9 mouse cellular contexts compared by ENCODE assay signal in the genomic region with DNA sequence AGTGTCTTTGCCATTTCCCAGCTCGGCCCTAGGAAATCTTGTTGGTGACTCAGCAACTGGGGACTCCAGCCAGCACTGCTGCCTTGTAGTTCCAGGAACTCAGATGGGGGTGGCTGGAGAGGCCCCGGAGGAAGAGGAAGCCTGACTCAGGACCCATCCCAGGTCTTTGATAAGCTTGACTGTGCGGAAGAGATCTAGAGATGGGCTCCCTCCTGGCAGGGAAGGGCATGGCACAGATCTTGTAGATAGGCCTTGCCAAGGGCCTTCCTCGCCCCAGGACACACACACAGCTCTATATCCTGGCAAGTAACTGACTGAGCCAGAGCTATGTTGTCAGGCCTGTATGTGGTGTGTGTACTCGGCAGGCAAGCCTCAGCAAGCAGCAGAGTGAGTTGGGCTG. TPM values are rescaled to one million over a fixed set of nuclear protein-coding genes. Genes with fewer than 3 reads are reported as not detected.
DNase-seq lines count a peak whose midpoint lies in the region; ATAC-seq and TF ChIP-seq lines count a peak whose summit lies in the region.
"Had no signal": no experiment of that assay in that cellular context is flagged by ENCODE, and none has a peak within 500 bp of the region (broad histone marks: within the 10 kb centered on the region; RNA-seq: fewer than 3 reads in every experiment).

No protein-coding gene starts in this region.

- no peak overlapping the region for H3K4me2 ChIP-seq in kidney, embryonic 16.5 days (replicated peaks; ENCODE audit: low read depth, low read length)
- no peak overlapping the region for H3K4me2 ChIP-seq in kidney, embryonic 14.5 days (replicated peaks; ENCODE audit: low read depth, low read length)
- no peak overlapping the region for H3K4me2 ChIP-seq in embryonic facial prominence, embryonic 15.5 days (replicated peaks)
- no peak overlapping the region for H3K4me2 ChIP-seq in lung, postnatal 0 days (replicated peaks; ENCODE audit: low read depth, low read length)
- H3K4me2 ChIP-seq in neural tube, embryonic 15.5 days: no peak overlapping the region
- H3K4me2 ChIP-seq in forebrain, embryonic 14.5 days (ENCODE audit: low read length): no peak overlapping the region
- H3K4me2 ChIP-seq: limb, embryonic 13.5 days had no signal

- H3K4me3 ChIP-seq in kidney, embryonic 16.5 days (ENCODE audit: low read length): no peak overlapping the region
- H3K4me3 ChIP-seq in kidney, embryonic 14.5 days (ENCODE audit: low read length): no peak overlapping the region
- H3K4me3 ChIP-seq in embryonic facial prominence, embryonic 15.5 days (replicated peaks): no peak overlapping the region
- H3K4me3 ChIP-seq in lung, postnatal 0 days (ENCODE audit: low read depth, low read length): no peak overlapping the region
- H3K4me3 ChIP-seq in neural tube, embryonic 15.5 days (replicated peaks): no peak overlapping the region
- no peak overlapping the region for H3K4me3 ChIP-seq in forebrain, embryonic 14.5 days (ENCODE audit: low read depth, low read length)
- H3K4me3 ChIP-seq: limb, embryonic 13.5 days had no signal

- peak; percentile 79 to 94 for DNase-seq in adrenal gland, adult (ENCODE audit: inconsistent age in 2 of 2, low spot score in 1 of 2)
- peak; percentile 36 for DNase-seq in lung, postnatal 0 days (ENCODE audit: low spot score)
- no peak for DNase-seq in forebrain, embryonic 14.5 days (ENCODE audit: low spot score)
- no peak for DNase-seq in thymus, postnatal 25 days

- H3K27me3 ChIP-seq in kidney, embryonic 16.5 days (ENCODE audit: insufficient read depth, low read length): no peaks in the 10 kb centered on the region
- no peaks in the 10 kb centered on the region for H3K27me3 ChIP-seq in kidney, embryonic 14.5 days (ENCODE audit: control insufficient read depth, insufficient read depth, low read length)
- H3K27me3 ChIP-seq in embryonic facial prominence, embryonic 15.5 days: no peaks in the 10 kb centered on the region
- no peaks in the 10 kb centered on the region for H3K27me3 ChIP-seq in lung, postnatal 0 days (replicated peaks; ENCODE audit: insufficient read depth, low read length)
- no peaks in the 10 kb centered on the region for H3K27me3 ChIP-seq in neural tube, embryonic 15.5 days (replicated peaks)
- no peaks in the 10 kb centered on the region for H3K27me3 ChIP-seq in forebrain, embryonic 14.5 days (replicated peaks; ENCODE audit: control insufficient read depth, insufficient read depth, low read length)
- H3K27me3 ChIP-seq: limb, embryonic 13.5 days had no signal

- no peak for ATAC-seq in kidney, embryonic 16.5 days (ENCODE audit: low FRiP score, low TSS enrichment)
- no peak for ATAC-seq in kidney, embryonic 14.5 days (ENCODE audit: low FRiP score, low TSS enrichment)
- no peak for ATAC-seq in embryonic facial prominence, embryonic 15.5 days (ENCODE audit: insufficient number of reproducible peaks, low FRiP score, low TSS enrichment, low read depth)
- peak; percentile 58 for ATAC-seq in lung, postnatal 0 days
- ATAC-seq in neural tube, embryonic 15.5 days (ENCODE audit: low FRiP score): no peak
- no peak for ATAC-seq in forebrain, embryonic 14.5 days

- 76% methylated on average over 5 of the region's 5 CpGs for WGBS in kidney, embryonic 16.5 days
- WGBS in kidney, embryonic 14.5 days: 69% methylated on average over 5 of the region's 5 CpGs
- 60% methylated on average over 5 of the region's 5 CpGs for WGBS in embryonic facial prominence, embryonic 15.5 days
- 43% methylated on average over 5 of the region's 5 CpGs for WGBS in lung, postnatal 0 days
- 81% methylated on average over 5 of the region's 5 CpGs for WGBS in neural tube, embryonic 15.5 days
- 83% methylated on average over 5 of the region's 5 CpGs for WGBS in forebrain, embryonic 14.5 days

- no peaks in the 10 kb centered on the region for H3K36me3 ChIP-seq in kidney, embryonic 16.5 days (ENCODE audit: insufficient read depth, low read length)
- H3K36me3 ChIP-seq in kidney, embryonic 14.5 days (ENCODE audit: control insufficient read depth, insufficient read depth, low read length): no peaks in the 10 kb centered on the region
- no peaks in the 10 kb centered on the region for H3K36me3 ChIP-seq in embryonic facial prominence, embryonic 15.5 days
- no peaks in the 10 kb centered on the region for H3K36me3 ChIP-seq in lung, postnatal 0 days (ENCODE audit: insufficient read depth, low read length)
- H3K36me3 ChIP-seq in neural tube, embryonic 15.5 days: no peaks in the 10 kb centered on the region
- H3K36me3 ChIP-seq in forebrain, embryonic 14.5 days (ENCODE audit: control insufficient read depth, insufficient read depth, low read length): no peaks in the 10 kb centered on the region
- H3K36me3 ChIP-seq: limb, embryonic 13.5 days had no signal

- TF ChIP-seq EP300 in lung, postnatal 0 days (IDR thresholded peaks at IDR 0.05): no peak

- H3K9ac ChIP-seq in kidney, embryonic 16.5 days (replicated peaks; ENCODE audit: low read length): no peak overlapping the region
- no peak overlapping the region for H3K9ac ChIP-seq in kidney, embryonic 14.5 days (ENCODE audit: low read depth, low read length)
- no peak overlapping the region for H3K9ac ChIP-seq in embryonic facial prominence, embryonic 15.5 days
- no peak overlapping the region for H3K9ac ChIP-seq in lung, postnatal 0 days (replicated peaks; ENCODE audit: low read depth)
- H3K9ac ChIP-seq in neural tube, embryonic 15.5 days (replicated peaks): no peak overlapping the region
- no peak overlapping the region for H3K9ac ChIP-seq in forebrain, embryonic 14.5 days (ENCODE audit: low read length)
- H3K9ac ChIP-seq: limb, embryonic 13.5 days had no signal

- H3K4me1 ChIP-seq in kidney, embryonic 16.5 days (ENCODE audit: insufficient read depth, low read length): peaks cover 13% of the 10 kb centered on the region
- H3K4me1 ChIP-seq in kidney, embryonic 14.5 days (ENCODE audit: control insufficient read depth, insufficient read depth, low read length): peaks cover 15% of the 10 kb centered on the region; the same call in 1 of the 2 replicates
- H3K4me1 ChIP-seq in embryonic facial prominence, embryonic 15.5 days: 0 out of 2 replicates have a peak, but pooled peaks cover 5% of the 10 kb centered on the region
- no peaks in the 10 kb centered on the region for H3K4me1 ChIP-seq in lung, postnatal 0 days (ENCODE audit: insufficient read depth, low read depth, low read length)
- no peaks in the 10 kb centered on the region for H3K4me1 ChIP-seq in neural tube, embryonic 15.5 days
- H3K4me1 ChIP-seq in forebrain, embryonic 14.5 days (ENCODE audit: control insufficient read depth, insufficient read depth, low read length): no peaks in the 10 kb centered on the region
- H3K4me1 ChIP-seq: limb, embryonic 13.5 days had no signal

- no peak for TF ChIP-seq CTCF in lung, postnatal 0 days (IDR thresholded peaks at IDR 0.05)

- H3K9me3 ChIP-seq in kidney, embryonic 16.5 days (ENCODE audit: low read length): no peaks in the 10 kb centered on the region
- H3K9me3 ChIP-seq in kidney, embryonic 14.5 days (ENCODE audit: control insufficient read depth, low read length): no peaks in the 10 kb centered on the region
- H3K9me3 ChIP-seq in embryonic facial prominence, embryonic 15.5 days (replicated peaks): no peaks in the 10 kb centered on the region
- H3K9me3 ChIP-seq in lung, postnatal 0 days (ENCODE audit: low read length): no peaks in the 10 kb centered on the region
- H3K9me3 ChIP-seq in neural tube, embryonic 15.5 days (replicated peaks): no peaks in the 10 kb centered on the region
- H3K9me3 ChIP-seq in forebrain, embryonic 14.5 days (replicated peaks; ENCODE audit: control insufficient read depth, low read length): no peaks in the 10 kb centered on the region
- H3K9me3 ChIP-seq: limb, embryonic 13.5 days had no signal

- H3K27ac ChIP-seq in kidney, embryonic 16.5 days (ENCODE audit: low read length): peak overlapping the region; percentile 10; the same call in 1 of the 2 replicates
- no peak overlapping the region for H3K27ac ChIP-seq in kidney, embryonic 14.5 days (ENCODE audit: low read depth, low read length)
- peak overlapping the region; percentile 40; the same call in 1 of the 2 replicates for H3K27ac ChIP-seq in embryonic facial prominence, embryonic 15.5 days (replicated peaks)
- H3K27ac ChIP-seq in lung, postnatal 0 days (ENCODE audit: low read length): peak overlapping the region; percentile 9; the same call in 1 of the 2 replicates
- no peak overlapping the region for H3K27ac ChIP-seq in neural tube, embryonic 15.5 days (replicated peaks)
- H3K27ac ChIP-seq in forebrain, embryonic 14.5 days (ENCODE audit: low read depth, low read length): no peak overlapping the region
- H3K27ac ChIP-seq: limb, embryonic 13.5 days had no signal

RNA-seq across cellular contexts. Expression of gene Tgfa, which starts 24.5 kb away (rescaled TPM):
- 7.7 and 9.1 TPM in 2 replicates for polyA plus RNA-seq in kidney, embryonic 16.5 days (2015; fragmentation: Nextera tagmentation; extraction: Ambion mirVana)
- 5.1 and 12.3 TPM in 2 replicates for polyA plus RNA-seq in kidney, embryonic 14.5 days (2014; fragmentation: Nextera tagmentation; extraction: Ambion mirVana)
- 6.5 and 8.9 TPM in 2 replicates for polyA plus RNA-seq in embryonic facial prominence, embryonic 15.5 days (2015; fragmentation: Nextera tagmentation; extraction: Ambion mirVana)
- 1.9 and 2.3 TPM in 2 replicates for polyA plus RNA-seq in lung, postnatal 0 days (2015; fragmentation: Nextera tagmentation; extraction: Ambion mirVana)
- polyA plus RNA-seq in neural tube, embryonic 15.5 days (2015; fragmentation: Nextera tagmentation; extraction: Ambion mirVana): 16.7 and 18.6 TPM in 2 replicates
- 7.5 and 12.0 TPM in 2 replicates for polyA plus RNA-seq in forebrain, embryonic 14.5 days (2014; fragmentation: Nextera tagmentation; extraction: Ambion mirVana)

Comparison
In these comparisons a context has a peak if more than half of its experiments do, and no peak if none do; other contexts are left out.
1. H3K27ac ChIP-seq: peak in kidney, embryonic 16.5 days (single experiment), embryonic facial prominence, embryonic 15.5 days (single experiment) and lung, postnatal 0 days (single experiment); none in kidney, embryonic 14.5 days (single experiment), neural tube, embryonic 15.5 days (single experiment) and forebrain, embryonic 14.5 days (single experiment).
2. DNase-seq: peak in adrenal gland, adult (2 of 2) and lung, postnatal 0 days (single experiment); none in forebrain, embryonic 14.5 days (single experiment) and thymus, postnatal 25 days (single experiment).